Mouse (Mus musculus): ENCODE measurements around the gene Shroom1. TPM values are rescaled to one million over a fixed set of nuclear protein-coding genes. Genes with fewer than 3 reads are reported as not detected.
A peak's percentile ranks its signal among the peaks of the same experiment; 100 is the strongest.

Gene Shroom1
- polyA plus RNA-seq, 1 experiment from 2014 or later: 7.9 TPM

GRCm38 (mm10) chr11:53505026-53505663 lies 48.1 kb downstream of the Shroom1 start:
- no peak overlapping the region for H3K9ac ChIP-seq
- WGBS: 54% methylated on average over 5 of the region's 5 CpGs

GRCm38 (mm10) chr11:53507098-53507805 lies 50.2 kb downstream of the Shroom1 start:
- Histone ChIP-seq H3K27me3 (no peaks in the 10 kb centered on the region), H3K36me3 (no peaks in the 10 kb centered on the region), H3K27ac (no peak overlapping the region), H3K4me2 (replicated peaks) (no peak overlapping the region), H3K9me3 (no peaks in the 10 kb centered on the region), H3K4me3 (no peak overlapping the region), H3K4me1 (0 out of 2 replicates have a peak, but pooled peaks cover 3% of the 10 kb centered on the region), H3K9ac (no peak overlapping the region)
- WGBS: 82% methylated on average over 9 of the region's 9 CpGs
- no peak for ATAC-seq (ENCODE audit: low FRiP score, low read depth)

More at GRCm38 (mm10) chr11:53505026-53505663, 48.1 kb downstream of the Shroom1 start:
- Histone ChIP-seq H3K4me2 (replicated peaks) (no peak overlapping the region), H3K9me3 (no peaks in the 10 kb centered on the region), H3K36me3 (no peaks in the 10 kb centered on the region), H3K4me1 (peaks cover 8% of the 10 kb centered on the region), H3K27me3 (no peaks in the 10 kb centered on the region), H3K27ac (no peak overlapping the region), H3K4me3 (no peak overlapping the region)
- no peak for ATAC-seq (ENCODE audit: low FRiP score, low read depth)

- ATAC-seq (ENCODE audit: low FRiP score, low read depth): no peak
- WGBS: 69% methylated on average over 7 of the region's 7 CpGs
- H3K36me3 ChIP-seq: no peaks in the 10 kb centered on the region
Measured at GRCm38 (mm10) chr11:53508152-53508551, 51.1 kb downstream of the Shroom1 start.

DNA sequence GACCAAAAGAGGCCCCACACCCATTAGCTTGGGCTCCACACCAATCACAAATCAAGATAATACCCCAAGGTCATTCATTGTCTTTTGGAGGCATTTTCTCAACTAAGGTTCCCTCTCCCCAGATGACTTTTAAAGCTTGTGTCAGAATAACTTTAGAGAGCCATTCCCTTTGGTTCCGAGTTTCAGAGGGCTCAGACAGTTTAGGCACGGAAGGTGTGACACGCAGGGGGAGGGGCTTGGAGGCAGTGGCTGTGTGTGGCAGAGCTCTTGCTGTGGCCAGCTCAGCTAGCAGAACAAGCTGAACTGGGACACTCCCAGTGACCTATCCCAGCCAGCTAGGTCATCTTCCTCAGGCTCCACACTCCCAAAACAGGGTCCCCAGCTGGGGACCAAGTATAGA lies 51.6 kb downstream of the Shroom1 start:
- Histone ChIP-seq H3K4me3 (no peak overlapping the region), H3K27me3 (no peaks in the 10 kb centered on the region), H3K9ac (no peak overlapping the region), H3K4me1 (0 out of 2 replicates have a peak, but pooled peaks cover 3% of the 10 kb centered on the region), H3K9me3 (no peaks in the 10 kb centered on the region), H3K4me2 (replicated peaks) (no peak overlapping the region), H3K27ac (no peak overlapping the region), H3K36me3 (no peaks in the 10 kb centered on the region)
- 51% methylated on average over 3 of the region's 3 CpGs for WGBS
- ATAC-seq (ENCODE audit: low FRiP score, low read depth): no peak

More at GRCm38 (mm10) chr11:53508152-53508551, 51.1 kb downstream of the Shroom1 start:
- H3K4me2 ChIP-seq (replicated peaks): no peak overlapping the region
- no peaks in the 10 kb centered on the region for H3K27me3 ChIP-seq
- H3K27ac ChIP-seq: no peak overlapping the region
- 0 out of 2 replicates have a peak, but pooled peaks cover 3% of the 10 kb centered on the region for H3K4me1 ChIP-seq
- no peak overlapping the region for H3K9ac ChIP-seq
- H3K4me3 ChIP-seq: no peak overlapping the region
- no peaks in the 10 kb centered on the region for H3K9me3 ChIP-seq

DNA sequence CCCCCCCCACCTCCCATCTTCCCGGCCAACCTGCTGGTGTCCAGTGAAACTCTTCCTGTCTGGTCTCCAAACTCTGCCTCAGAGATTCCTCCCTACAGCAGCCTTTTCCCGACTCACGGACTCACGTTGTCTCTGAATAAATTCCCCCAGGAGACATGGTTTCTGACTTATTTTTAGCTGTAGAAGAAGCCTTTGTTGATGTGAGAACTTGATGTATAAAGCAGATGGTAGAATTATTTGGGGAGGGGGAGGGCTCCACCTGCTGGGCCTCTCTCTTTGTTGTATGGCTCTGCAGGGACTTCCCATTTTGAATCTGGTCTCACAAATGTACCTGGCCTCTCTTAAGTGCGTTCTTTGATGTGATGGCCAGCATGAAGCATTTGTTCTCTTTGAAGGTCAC lies 53.3 kb downstream of the Shroom1 start:
- no peak for ATAC-seq (ENCODE audit: low FRiP score, low read depth)
- Histone ChIP-seq H3K27ac (no peak overlapping the region), H3K9ac (no peak overlapping the region), H3K9me3 (no peaks in the 10 kb centered on the region), H3K4me2 (replicated peaks) (no peak overlapping the region), H3K27me3 (no peaks in the 10 kb centered on the region), H3K4me3 (no peak overlapping the region), H3K4me1 (0 out of 2 replicates have a peak, but pooled peaks cover 3% of the 10 kb centered on the region), H3K36me3 (no peaks in the 10 kb centered on the region)
- 43% methylated on average over 5 of the region's 5 CpGs for WGBS

GRCm38 (mm10) chr11:53516775-53517627 lies 60.0 kb downstream of the Shroom1 start:
- no peak for ATAC-seq (ENCODE audit: low FRiP score, low read depth)

More at GRCm38 (mm10) chr11:53516775-53517627, 60.0 kb downstream of the Shroom1 start:
- peak overlapping the region; percentile 15; the same call in 1 of the 2 replicates for H3K27ac ChIP-seq
- H3K36me3 ChIP-seq: no peaks in the 10 kb centered on the region
- no peaks in the 10 kb centered on the region for H3K27me3 ChIP-seq
- H3K4me3 ChIP-seq: no peak overlapping the region
- no peaks in the 10 kb centered on the region for H3K9me3 ChIP-seq
- H3K4me2 ChIP-seq (replicated peaks): no peak overlapping the region
- peaks cover 33% of the 10 kb centered on the region for H3K4me1 ChIP-seq
- H3K9ac ChIP-seq: no peak overlapping the region
- 31% methylated on average over 8 of the region's 8 CpGs for WGBS

Small RNA genes lying within 50 kb of the gene (microRNA-seq; reads per million reads assigned to microRNA genes)
- gene Mir6920: not detected

Other genes starting within 250 kb of the Shroom1 start
- 79.0 and 87.4 TPM in 2 replicates for gene Hspa4, start 156.7 kb upstream of the Shroom1 start, polyA plus RNA-seq (2015; fragmentation: Nextera tagmentation; extraction: Ambion mirVana)
- gene Zcchc10, start 132.5 kb upstream of the Shroom1 start, polyA plus RNA-seq (2015; fragmentation: Nextera tagmentation; extraction: Ambion mirVana): 22.4 and 22.9 TPM in 2 replicates
- gene Aff4, start 106.4 kb upstream of the Shroom1 start, polyA plus RNA-seq (2015; fragmentation: Nextera tagmentation; extraction: Ambion mirVana): 48.3 and 54.6 TPM in 2 replicates
- gene Leap2, start 34.0 kb upstream of the Shroom1 start, polyA plus RNA-seq (2015; fragmentation: Nextera tagmentation; extraction: Ambion mirVana): 0.31 and 0.54 TPM in 2 replicates
- gene Uqcrq, start 26.4 kb upstream of the Shroom1 start, polyA plus RNA-seq (2015; fragmentation: Nextera tagmentation; extraction: Ambion mirVana): 449 and 478 TPM in 2 replicates
- 1.6 TPM in 2 replicates for gene Gdf9, start 26.2 kb upstream of the Shroom1 start, polyA plus RNA-seq (2015; fragmentation: Nextera tagmentation; extraction: Ambion mirVana)
- gene Gm10447, start 95 bp upstream of the Shroom1 start, polyA plus RNA-seq (2015; fragmentation: Nextera tagmentation; extraction: Ambion mirVana): 0.18 and 0.29 TPM in 2 replicates
- gene Gm9837, start 13.3 kb downstream of the Shroom1 start, polyA plus RNA-seq (2015; fragmentation: Nextera tagmentation; extraction: Ambion mirVana): not detected in 2 replicates
- gene Gm9945, start 23.0 kb downstream of the Shroom1 start, polyA plus RNA-seq (2015; fragmentation: Nextera tagmentation; extraction: Ambion mirVana): not detected in 2 replicates
- 0.17 and 0.37 TPM in 2 replicates for gene Sowaha, start 23.1 kb downstream of the Shroom1 start, polyA plus RNA-seq (2015; fragmentation: Nextera tagmentation; extraction: Ambion mirVana)
- gene Sept8, start 62.1 kb downstream of the Shroom1 start, polyA plus RNA-seq (2015; fragmentation: Nextera tagmentation; extraction: Ambion mirVana): 39.2 and 42.5 TPM in 2 replicates
- gene Kif3a, start 110.2 kb downstream of the Shroom1 start, polyA plus RNA-seq (2015; fragmentation: Nextera tagmentation; extraction: Ambion mirVana): 105 and 112 TPM in 2 replicates
- gene Il4, start 161.5 kb downstream of the Shroom1 start, polyA plus RNA-seq (2015; fragmentation: Nextera tagmentation; extraction: Ambion mirVana): 1.9 and 2.2 TPM in 2 replicates
- gene Il13, start 177.5 kb downstream of the Shroom1 start, polyA plus RNA-seq (2015; fragmentation: Nextera tagmentation; extraction: Ambion mirVana): 0.15 TPM in 2 replicates